Mouse (Mus musculus) bone marrow, adult 2 months (tissue): ENCODE results near the gene Ccdc169. TPM values are rescaled to one million over a fixed set of nuclear protein-coding genes. Genes with fewer than 3 reads are reported as not detected.

Experiments used
- H3K27ac ChIP-seq: fragments of 200-500 bp; 2 replicates; pipeline ENCODE4 v1.5.1; 2012; ENCODE audit warnings: low read depth, mild to moderate bottlenecking, control low read depth, inconsistent platforms, low read length; ENCODE audit not compliant: control insufficient read depth, poor library complexity, insufficient read depth
- H3K4me1 ChIP-seq: fragments of 200-500 bp; 2 replicates; pipeline ENCODE4 v1.6.1; 2011; ENCODE audit warnings: low read length; ENCODE audit not compliant: control insufficient read depth, insufficient read depth
- H3K4me3 ChIP-seq: fragments of 200-500 bp; replicated peaks from 2 replicates; pipeline ENCODE3; 2011; ENCODE audit warnings: mild to moderate bottlenecking, low read depth, low read length, control low read depth; ENCODE audit not compliant: control insufficient read depth
- CTCF ChIP-seq: fragments of 200-500 bp; IDR thresholded peaks from 2 replicates; pipeline ENCODE4 v1.5.1; 2011; ENCODE audit warnings: low read length, control low read depth; ENCODE audit not compliant: control insufficient read depth, insufficient read depth
- POLR2A ChIP-seq: fragments of 200-500 bp; IDR thresholded peaks from 2 replicates; pipeline ENCODE4 v1.6.1; 2011; ENCODE audit warnings: low read depth, mild to moderate bottlenecking, control low read depth, low read length, borderline replicate concordance; ENCODE audit not compliant: control insufficient read depth
- WGBS: fragments of 180-500 bp; shearing (Covaris S2); methylation state at CpG from one replicate; pipeline ENCODE4 v1.1.7; 2018; 5-methylcytosine and 5-hydroxymethylcytosine counted together
- polyA plus RNA-seq: library from polyadenylated mRNA; stranded (reverse); fragments of >200 nt; gene quantifications from 2 replicates; pipeline ENCODE4 v1.2.4, GENCODE M21; 2011; ENCODE audit warnings: low replicate concordance; ENCODE audit not compliant: missing spikeins, insufficient read depth, insufficient read length

The Ccdc169 gene
- polyA plus RNA-seq, 1 experiment, result not detected

- no peak overlapping the region for H3K27ac ChIP-seq
- 87% methylated on average over 12 of the region's 12 CpGs for WGBS
- no peak for TF ChIP-seq POLR2A
- no peak for TF ChIP-seq CTCF
These were observed 2.7 kb downstream of the Ccdc169 start for GRCm38 (mm10) chr3:55139837-55140236.

DNA sequence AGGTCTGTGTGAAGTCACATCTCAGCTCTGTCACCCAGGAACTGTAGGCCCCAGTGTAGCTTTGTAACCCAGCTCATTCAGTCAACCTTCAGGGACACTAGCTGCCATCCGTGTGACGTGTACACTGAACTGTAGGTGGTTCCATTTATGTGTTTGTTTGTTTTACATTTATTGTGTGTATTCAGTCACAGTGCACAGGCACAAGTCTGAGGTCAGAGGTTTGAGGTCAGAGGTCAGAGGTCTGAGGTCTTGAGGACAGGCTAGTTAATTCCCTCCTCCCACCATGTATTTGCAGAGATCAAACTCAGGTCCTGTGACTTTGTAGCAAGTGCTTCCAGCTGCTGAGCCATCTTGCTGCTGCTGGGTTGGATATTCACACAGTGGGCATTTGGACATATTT, 4.3 kb downstream of the Ccdc169 start:
- TF ChIP-seq CTCF (no peak), POLR2A (no peak)
- Histone ChIP-seq H3K4me3 (no peak overlapping the region), H3K27ac (no peak overlapping the region), H3K4me1 (no peaks in the 10 kb centered on the region)
- WGBS, result 93% methylated on average over 2 of the region's 2 CpGs

More at GRCm38 (mm10) chr3:55139837-55140236, 2.7 kb downstream of the Ccdc169 start:
- Histone ChIP-seq H3K4me1 (no peaks in the 10 kb centered on the region), H3K4me3 (no peak overlapping the region)

- Histone ChIP-seq H3K27ac (no peak overlapping the region), H3K4me1 (no peaks in the 10 kb centered on the region), H3K4me3 (no peak overlapping the region)
- 80% methylated on average over 4 of the region's 4 CpGs for WGBS
- no peak for TF ChIP-seq CTCF
- no peak for TF ChIP-seq POLR2A
These were observed 7.8 kb downstream of the Ccdc169 start for GRCm38 (mm10) chr3:55144916-55145315.

DNA sequence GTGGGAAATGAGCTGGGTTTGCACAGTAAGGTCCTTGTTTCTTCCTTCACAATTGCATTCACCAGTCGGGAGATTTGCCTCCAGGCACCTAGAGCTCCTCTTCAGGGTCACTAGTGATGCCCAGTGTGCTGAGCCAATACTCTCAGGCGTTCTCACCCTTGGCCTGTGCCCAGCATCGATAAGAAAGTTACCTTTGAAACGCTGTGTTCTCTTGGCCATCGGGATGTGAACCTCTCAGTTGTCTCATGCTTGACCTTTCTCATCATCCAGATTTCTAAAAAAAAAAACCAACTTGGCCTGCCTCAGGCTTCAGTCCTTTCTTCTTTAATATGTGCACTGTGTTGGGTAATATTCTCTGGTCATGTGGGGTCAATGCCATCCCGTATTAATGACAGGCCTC, 9.3 kb downstream of the Ccdc169 start:
- H3K4me3 ChIP-seq, result no peak overlapping the region
- TF ChIP-seq CTCF, result no peak
- TF ChIP-seq POLR2A, result no peak
- H3K4me1 ChIP-seq, result no peaks in the 10 kb centered on the region
- 78% methylated on average over 6 of the region's 6 CpGs for WGBS
- H3K27ac ChIP-seq, result no peak overlapping the region

GRCm38 (mm10) chr3:55147156-55147555, 10.0 kb downstream of the Ccdc169 start:
- 51% methylated on average over 2 of the region's 2 CpGs for WGBS
- no peak overlapping the region for H3K27ac ChIP-seq
- no peak for TF ChIP-seq POLR2A
- TF ChIP-seq CTCF, result no peak
- H3K4me1 ChIP-seq, result no peaks in the 10 kb centered on the region
- H3K4me3 ChIP-seq, result no peak overlapping the region

- TF ChIP-seq CTCF, result no peak
- no peak for TF ChIP-seq POLR2A
- WGBS, result 53% methylated on average over 3 of the region's 3 CpGs
- H3K27ac ChIP-seq, result no peak overlapping the region
- no peak overlapping the region for H3K4me3 ChIP-seq
- H3K4me1 ChIP-seq, result no peaks in the 10 kb centered on the region
These were observed 11.0 kb downstream of the Ccdc169 start for GRCm38 (mm10) chr3:55148091-55148490.

GRCm38 (mm10) chr3:55151656-55152433, 14.7 kb downstream of the Ccdc169 start:
- Histone ChIP-seq H3K4me1 (no peaks in the 10 kb centered on the region), H3K27ac (no peak overlapping the region), H3K4me3 (no peak overlapping the region)
- TF ChIP-seq POLR2A, result no peak
- TF ChIP-seq CTCF, result no peak
- WGBS, result 45% methylated on average over 7 of the region's 7 CpGs

DNA sequence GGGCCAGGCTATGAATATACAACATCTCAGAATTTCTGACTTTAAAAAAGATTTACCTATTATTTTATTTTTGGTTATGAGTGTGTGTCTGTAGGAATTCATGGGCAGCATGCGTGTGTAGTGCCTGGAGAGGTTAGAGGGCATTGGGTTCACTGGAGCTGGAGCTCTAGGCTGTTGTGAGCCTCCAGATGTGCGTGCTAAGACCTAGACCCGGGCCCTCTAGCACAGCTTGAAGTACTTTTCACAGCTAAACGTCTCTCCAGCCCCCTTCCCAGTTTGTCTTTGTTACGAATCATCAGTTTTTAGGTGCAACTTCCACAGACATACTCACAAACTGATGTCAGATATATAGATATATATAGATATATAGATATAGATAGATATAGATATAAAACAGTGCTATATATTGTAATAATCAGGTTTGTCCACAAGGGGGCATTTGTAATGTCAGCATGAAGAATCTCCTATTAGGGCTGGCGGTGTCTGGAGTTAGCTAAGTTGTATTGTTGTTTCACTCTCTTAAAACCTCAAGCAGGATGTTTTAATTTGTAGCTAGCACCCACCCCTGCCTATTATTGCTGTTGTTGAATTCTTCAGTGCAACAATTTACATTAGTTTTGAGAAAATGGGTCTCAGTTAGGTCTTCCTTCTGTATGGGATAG, 15.7 kb downstream of the Ccdc169 start:
- no peaks in the 10 kb centered on the region for H3K4me1 ChIP-seq
- TF ChIP-seq POLR2A (no peak), CTCF (no peak)
- H3K4me3 ChIP-seq, result no peak overlapping the region
- WGBS, result 60% methylated on average over 6 of the region's 6 CpGs
- no peak overlapping the region for H3K27ac ChIP-seq
